ENCODE assay signal across 11 mouse cellular contexts in genomic region chr8:83976779-83977350, GRCm38 (mm10). TPM values are rescaled to one million over a fixed set of nuclear protein-coding genes. Genes with fewer than 3 reads are reported as not detected.
DNase-seq lines count a peak whose midpoint lies in the region; ATAC-seq and TF ChIP-seq lines count a peak whose summit lies in the region.
"Had no signal": no experiment of that assay in that cellular context is flagged by ENCODE, and none has a peak within 500 bp of the region (broad histone marks: within the 10 kb centered on the region; RNA-seq: fewer than 3 reads in every experiment).

No protein-coding gene starts in this region.

- no peaks in the 10 kb centered on the region for H3K9me3 ChIP-seq in forebrain, postnatal 0 days (ENCODE audit: low read length)
- no peaks in the 10 kb centered on the region for H3K9me3 ChIP-seq in forebrain, embryonic 15.5 days
- H3K9me3 ChIP-seq in kidney, postnatal 0 days (replicated peaks; ENCODE audit: low read length), result no peaks in the 10 kb centered on the region

- no peak for DNase-seq in forebrain, postnatal 0 days
- no peak for DNase-seq in kidney, postnatal 0 days (ENCODE audit: low spot score)
- no peak for DNase-seq in kidney, adult 11 months
- DNase-seq in thymus, postnatal 4 days, result peak; percentile 51
- DNase-seq in thymus, postnatal 10 days (ENCODE audit: low spot score in 2 of 2), result no peak
- no peak for DNase-seq in left cerebral cortex, adult 18-20 months (ENCODE audit: low spot score in 2 of 2)
- no peak for DNase-seq in layer of hippocampus, postnatal 14 days (ENCODE audit: low spot score in 2 of 2)
- DNase-seq: cerebellum, adult 11-12 months; gastrocnemius, postnatal 10 days had no signal

- no peak overlapping the region for H3K9ac ChIP-seq in forebrain, postnatal 0 days
- no peak overlapping the region for H3K9ac ChIP-seq in forebrain, embryonic 15.5 days (replicated peaks)
- H3K9ac ChIP-seq in kidney, postnatal 0 days (ENCODE audit: low read depth, low read length), result no peak overlapping the region

- no peak for ATAC-seq in forebrain, postnatal 0 days
- no peak for ATAC-seq in forebrain, embryonic 15.5 days (replicated peaks)
- no peak for ATAC-seq in kidney, postnatal 0 days (replicated peaks; ENCODE audit: low FRiP score, low read depth)
- ATAC-seq: activated CD4-positive, CD25-positive, alpha-beta regulatory T cell, adult 4 months had no signal

- no peaks in the 10 kb centered on the region for H3K27me3 ChIP-seq in forebrain, postnatal 0 days (ENCODE audit: insufficient read depth, low read length)
- no peaks in the 10 kb centered on the region for H3K27me3 ChIP-seq in forebrain, embryonic 15.5 days
- no peaks in the 10 kb centered on the region for H3K27me3 ChIP-seq in kidney, postnatal 0 days (ENCODE audit: insufficient read depth, low read length)

- TF ChIP-seq CTCF in forebrain, postnatal 0 days (IDR thresholded peaks at IDR 0.05; ENCODE audit: low read depth), result 0 out of 2 replicates have a peak, but pooled peaks have one; percentile 16
- peak; percentile 34 for TF ChIP-seq CTCF in kidney, postnatal 0 days (IDR thresholded peaks at IDR 0.05; ENCODE audit: low read depth)

- H3K4me1 ChIP-seq in forebrain, postnatal 0 days (ENCODE audit: insufficient read depth), result peaks cover 13% of the 10 kb centered on the region
- H3K4me1 ChIP-seq in forebrain, embryonic 15.5 days, result peaks cover 31% of the 10 kb centered on the region
- peaks cover 14% of the 10 kb centered on the region for H3K4me1 ChIP-seq in kidney, postnatal 0 days (replicated peaks; ENCODE audit: insufficient read depth, low read length)

- 87% methylated on average over 5 of the region's 5 CpGs for WGBS in forebrain, postnatal 0 days
- WGBS in forebrain, embryonic 15.5 days, result 81% methylated on average over 5 of the region's 5 CpGs
- WGBS in kidney, postnatal 0 days, result 77% methylated on average over 5 of the region's 5 CpGs

- no peak overlapping the region for H3K4me3 ChIP-seq in forebrain, postnatal 0 days (ENCODE audit: low read depth, low read length)
- H3K4me3 ChIP-seq in forebrain, embryonic 15.5 days, result no peak overlapping the region
- H3K4me3 ChIP-seq in kidney, postnatal 0 days (replicated peaks; ENCODE audit: low read depth, low read length), result no peak overlapping the region

- H3K4me2 ChIP-seq in forebrain, postnatal 0 days (ENCODE audit: low read depth), result no peak overlapping the region
- H3K4me2 ChIP-seq in forebrain, embryonic 15.5 days (replicated peaks), result no peak overlapping the region
- no peak overlapping the region for H3K4me2 ChIP-seq in kidney, postnatal 0 days (ENCODE audit: low read length)

- no peak overlapping the region for H3K27ac ChIP-seq in forebrain, postnatal 0 days (ENCODE audit: low read depth, low read length)
- no peak overlapping the region for H3K27ac ChIP-seq in forebrain, embryonic 15.5 days (replicated peaks)
- H3K27ac ChIP-seq in kidney, postnatal 0 days, result peak overlapping the region; percentile 66; the same call in 1 of the 2 replicates

- H3K36me3 ChIP-seq in forebrain, postnatal 0 days (ENCODE audit: insufficient read depth), result peaks cover 13% of the 10 kb centered on the region
- H3K36me3 ChIP-seq in forebrain, embryonic 15.5 days, result peaks cover 15% of the 10 kb centered on the region
- H3K36me3 ChIP-seq in kidney, postnatal 0 days (ENCODE audit: insufficient read depth, low read length), result peaks cover 8% of the 10 kb centered on the region; the same call in 1 of the 2 replicates

RNA-seq across cellular contexts. Expression of gene Prkaca, which starts 4.1 kb away (rescaled TPM):
- 133 and 151 TPM in 2 replicates for total RNA-seq in forebrain, postnatal 0 days (2014; rRNA removed)
- polyA plus RNA-seq in forebrain, postnatal 0 days (2015; fragmentation: Nextera tagmentation; extraction: Ambion mirVana), result 172 and 215 TPM in 2 replicates
- polyA plus RNA-seq in forebrain, embryonic 15.5 days (2015; fragmentation: Nextera tagmentation; extraction: Ambion mirVana), result 169 and 178 TPM in 2 replicates
- 104 and 109 TPM in 2 replicates for polyA plus RNA-seq in kidney, postnatal 0 days (2015; fragmentation: Nextera tagmentation; extraction: Ambion mirVana)
- 100 to 1,000 TPM; 259 to 269 TPM for total RNA-seq in left cerebral cortex, adult 18-20 months (2021)
- 100 to 1,000 TPM; 261 to 268 TPM for total RNA-seq in layer of hippocampus, postnatal 14 days (2021)

RNA-seq across cellular contexts. Expression of gene Samd1, which starts 20.6 kb away (rescaled TPM):
- total RNA-seq in forebrain, postnatal 0 days (2014; rRNA removed), result 116 and 117 TPM in 2 replicates
- polyA plus RNA-seq in forebrain, postnatal 0 days (2015; fragmentation: Nextera tagmentation; extraction: Ambion mirVana), result 6.7 and 6.9 TPM in 2 replicates
- 8.5 and 9.5 TPM in 2 replicates for polyA plus RNA-seq in forebrain, embryonic 15.5 days (2015; fragmentation: Nextera tagmentation; extraction: Ambion mirVana)
- 6.7 and 7.2 TPM in 2 replicates for polyA plus RNA-seq in kidney, postnatal 0 days (2015; fragmentation: Nextera tagmentation; extraction: Ambion mirVana)
- total RNA-seq in left cerebral cortex, adult 18-20 months (2021), result 10 to 100 TPM; 45.1 to 45.4 TPM
- 10 to 100 TPM; 51.0 to 52.7 TPM for total RNA-seq in layer of hippocampus, postnatal 14 days (2021)

RNA-seq across cellular contexts. Expression of gene Asf1b, which starts 21.6 kb away (rescaled TPM):
- total RNA-seq in forebrain, postnatal 0 days (2014; rRNA removed), result 1.7 and 5.0 TPM in 2 replicates
- polyA plus RNA-seq in forebrain, postnatal 0 days (2015; fragmentation: Nextera tagmentation; extraction: Ambion mirVana), result 4.7 and 5.1 TPM in 2 replicates
- polyA plus RNA-seq in forebrain, embryonic 15.5 days (2015; fragmentation: Nextera tagmentation; extraction: Ambion mirVana), result 20.7 and 22.2 TPM in 2 replicates
- 23.0 and 27.8 TPM in 2 replicates for polyA plus RNA-seq in kidney, postnatal 0 days (2015; fragmentation: Nextera tagmentation; extraction: Ambion mirVana)
- under 1 TPM; 0.37 to 0.42 TPM for total RNA-seq in left cerebral cortex, adult 18-20 months (2021)
- total RNA-seq in layer of hippocampus, postnatal 14 days (2021), result 1 to 10 TPM; 1.1 TPM

RNA-seq across cellular contexts. Expression of gene Gm10644, which starts 21.9 kb away (rescaled TPM):
- total RNA-seq in forebrain, postnatal 0 days (2014; rRNA removed), result 0.14 and 0.31 TPM in 2 replicates
- polyA plus RNA-seq in forebrain, postnatal 0 days (2015; fragmentation: Nextera tagmentation; extraction: Ambion mirVana), result 0.14 and 0.40 TPM in 2 replicates
- polyA plus RNA-seq in forebrain, embryonic 15.5 days (2015; fragmentation: Nextera tagmentation; extraction: Ambion mirVana), result 0.74 and 0.95 TPM in 2 replicates
- polyA plus RNA-seq in kidney, postnatal 0 days (2015; fragmentation: Nextera tagmentation; extraction: Ambion mirVana), result 0.46 and 0.47 TPM in 2 replicates
- under 1 TPM; 0.53 to 0.66 TPM for total RNA-seq in left cerebral cortex, adult 18-20 months (2021)
- under 1 TPM; 0.17 to 0.25 TPM for total RNA-seq in layer of hippocampus, postnatal 14 days (2021)

RNA-seq across cellular contexts. Expression of gene 1700067K01Rik, which starts 24.4 kb away (rescaled TPM):
- 0.15 and 0.81 TPM in 2 replicates for total RNA-seq in forebrain, postnatal 0 days (2014; rRNA removed)
- 0.36 and 0.86 TPM in 2 replicates for polyA plus RNA-seq in forebrain, postnatal 0 days (2015; fragmentation: Nextera tagmentation; extraction: Ambion mirVana)
- polyA plus RNA-seq in forebrain, embryonic 15.5 days (2015; fragmentation: Nextera tagmentation; extraction: Ambion mirVana), result 1.4 TPM in 2 replicates
- 1.1 and 1.7 TPM in 2 replicates for polyA plus RNA-seq in kidney, postnatal 0 days (2015; fragmentation: Nextera tagmentation; extraction: Ambion mirVana)
- under 1 TPM; 0.42 to 0.53 TPM for total RNA-seq in left cerebral cortex, adult 18-20 months (2021)
- 1 to 10 TPM in 1 of 2 experiments, under 1 TPM in 1; 0.39 to 1.2 TPM for total RNA-seq in layer of hippocampus, postnatal 14 days (2021)
